Comparison of ENCODE assay signal across 8 mouse cellular contexts in the genomic region with DNA sequence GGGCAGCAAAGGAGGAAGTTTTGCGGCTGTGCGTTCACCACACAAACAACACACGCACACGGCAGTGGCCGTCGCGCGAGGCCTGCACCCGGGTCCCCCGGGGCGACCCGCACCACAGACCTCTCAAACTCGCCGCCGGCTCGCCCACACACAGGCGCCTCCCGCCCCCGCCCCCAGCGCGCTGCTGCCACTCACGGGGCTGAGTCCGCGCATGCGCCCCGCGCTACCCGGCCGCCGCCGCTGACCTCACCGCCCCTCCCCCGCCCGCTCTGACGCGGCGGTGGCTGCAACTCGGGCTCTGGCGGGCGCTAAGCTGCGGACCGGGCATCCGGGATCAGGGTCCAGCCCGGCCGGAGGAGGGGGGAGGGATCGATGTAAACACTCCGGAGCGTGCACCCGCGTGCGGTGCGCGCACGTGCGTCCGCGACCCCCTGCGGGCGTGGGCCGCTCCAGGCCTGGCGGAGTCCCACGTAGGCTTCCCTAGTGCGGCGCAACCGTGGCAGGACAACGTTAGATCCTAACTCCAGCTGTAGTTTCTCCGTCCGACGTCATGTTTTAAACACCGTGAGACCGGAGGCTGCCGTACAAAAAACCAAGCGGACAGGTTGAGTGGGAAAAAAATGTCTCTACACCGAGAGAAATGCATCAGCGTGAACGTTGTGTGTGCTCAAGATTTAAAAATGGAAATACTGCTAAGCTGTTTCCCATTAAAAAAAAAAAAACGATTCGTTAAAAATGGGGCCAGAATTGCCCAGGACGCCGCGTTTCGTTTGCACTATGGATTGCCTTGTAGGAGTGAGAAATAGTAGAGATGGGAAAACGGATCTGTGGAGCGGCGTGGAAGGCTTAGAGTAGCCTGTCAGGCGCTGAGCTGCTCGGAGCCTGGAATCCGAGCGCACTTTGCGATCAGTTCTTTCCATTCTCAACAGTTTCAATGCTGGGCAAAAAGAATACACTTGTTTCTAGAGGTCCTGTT. TPM values are rescaled to one million over a fixed set of nuclear protein-coding genes. Genes with fewer than 3 reads are reported as not detected.
A peak's percentile ranks its signal among the peaks of the same experiment; 100 is the strongest.
DNase-seq lines count a peak whose midpoint lies in the region; ATAC-seq and TF ChIP-seq lines count a peak whose summit lies in the region.

No protein-coding gene starts in this region.

- CTCF ChIA-PET in Patski (lab: Charles Lee), result interaction anchor here (0.7 to 1.7 kb wide), 8 partner anchors 13 to 79 kb away, joined by 3 to 5 read pairs (median 4); a partner anchor contains a TSS

- H3K4me1 ChIP-seq in hindbrain, embryonic 14.5 days (replicated peaks; ENCODE audit: control insufficient read depth, insufficient read depth, low read length), result peaks cover 19% of the 10 kb centered on the region

- no peak for TF ChIP-seq CTCF in Patski (IDR thresholded peaks at IDR 0.05)

- in situ Hi-C loops in Patski (cut with MboI; ENCODE audit: low pct_unique_long_range_greater_than_20kb), result loop anchor here (5.0 kb wide), 1 partner anchor 33 kb away; no protein-coding TSS in a partner anchor

- no peaks in the 10 kb centered on the region for H3K36me3 ChIP-seq in hindbrain, embryonic 14.5 days (replicated peaks; ENCODE audit: control insufficient read depth, insufficient read depth)

- peak overlapping the region; percentile 98 for H3K9ac ChIP-seq in hindbrain, embryonic 14.5 days

- peak; percentile 63 for ATAC-seq in Patski
- ATAC-seq in hindbrain, embryonic 14.5 days (ENCODE audit: low FRiP score), result peak; percentile 88

- WGBS in hindbrain, embryonic 14.5 days, result under 1% methylated on average over 88 of the region's 90 CpGs

- H3K4me3 ChIP-seq in hindbrain, embryonic 14.5 days (replicated peaks; ENCODE audit: low read length), result peak overlapping the region; percentile 82

- POLR2A ChIA-PET in Patski (lab: Charles Lee), result interaction anchor here (0.5 to 6.0 kb wide), 8 partner anchors 18 to 128 kb away, joined by 3 to 32 read pairs (median 4); no protein-coding TSS in a partner anchor

- no peaks in the 10 kb centered on the region for H3K9me3 ChIP-seq in hindbrain, embryonic 14.5 days (ENCODE audit: control insufficient read depth, low read length)

- H3K27ac ChIP-seq in hindbrain, embryonic 14.5 days, result peak overlapping the region; percentile 100

- peak overlapping the region; percentile 75 for H3K4me2 ChIP-seq in hindbrain, embryonic 14.5 days (replicated peaks)

- DNase-seq in Patski (ENCODE audit: low read depth, low spot score), result peak; percentile 68
- DNase-seq in cerebellum, postnatal 14 days, result peak; percentile 100
- DNase-seq in frontal cortex, postnatal 14 days (ENCODE audit: low spot score in 2 of 2), result peak; percentile 95
- DNase-seq in hindbrain, embryonic 14.5 days (ENCODE audit: low spot score), result peak; percentile 99
- peak; percentile 96 for DNase-seq in left cerebral cortex, adult 11 months (ENCODE audit: low spot score)
- peak; percentile 98 to 99 for DNase-seq in lung, postnatal 4 days
- peak; percentile 96 for DNase-seq in retina, postnatal 7 days (ENCODE audit: low read depth, low spot score)
- DNase-seq in urinary bladder, adult 2 months (ENCODE audit: low spot score), result peak; percentile 95

- no peaks in the 10 kb centered on the region for H3K27me3 ChIP-seq in Patski
- no peaks in the 10 kb centered on the region for H3K27me3 ChIP-seq in hindbrain, embryonic 14.5 days (ENCODE audit: control insufficient read depth, insufficient read depth, low read length)

RNA-seq across cellular contexts. Expression of a gene that starts 1.1 kb away (rescaled TPM):
- polyA plus RNA-seq in Patski (2021), result 18.1 TPM
- 23.6 and 26.8 TPM in 2 replicates for polyA plus RNA-seq in hindbrain, embryonic 14.5 days (2014; fragmentation: Nextera tagmentation; extraction: Ambion mirVana)
- 32.9 and 35.1 TPM in 2 replicates for polyA plus RNA-seq in urinary bladder, adult 2 months (2012; rRNA removed)

RNA-seq across cellular contexts. Expression of a gene that starts 16.2 kb away (rescaled TPM):
- not detected for polyA plus RNA-seq in Patski (2021)
- not detected in 2 replicates for polyA plus RNA-seq in hindbrain, embryonic 14.5 days (2014; fragmentation: Nextera tagmentation; extraction: Ambion mirVana)
- polyA plus RNA-seq in urinary bladder, adult 2 months (2012; rRNA removed), result 0.14 TPM in 1 of 2 replicates, not detected in the other

Comparison
In these comparisons a context has a peak if more than half of its experiments do, and no peak if none do; other contexts are left out.
1. Peak in every context shown above with its lines: DNase-seq, ATAC-seq, H3K4me3 ChIP-seq and H3K27ac ChIP-seq.